Mouse (Mus musculus): ENCODE data around the gene Kcnq2.

- TF ChIP-seq CEBPB (IDR thresholded peaks at IDR 0.05; ENCODE audit: insufficient read depth, poor library complexity, severe bottlenecking) (no peak), POLR2A (IDR thresholded peaks at IDR 0.05; ENCODE audit: insufficient read length, low read depth) (no peak), TCF12 (IDR thresholded peaks at IDR 0.05; ENCODE audit: insufficient read depth, poor library complexity, severe bottlenecking) (no peak), E2F4 (IDR thresholded peaks at IDR 0.05; ENCODE audit: insufficient read depth) (no peak)
Measured at GRCm38 (mm10) chr2:181146976-181147545, 12.0 kb upstream of the Kcnq2 start.
